Mouse (Mus musculus): ENCODE data around the gene Olfm2. TPM values are rescaled to one million over a fixed set of nuclear protein-coding genes. Genes with fewer than 3 reads are reported as not detected.
A peak's percentile ranks its signal among the peaks of the same experiment; 100 is the strongest.

Gene Olfm2
- polyA plus RNA-seq, 1 experiment, result 202 TPM

GRCm38 (mm10) chr9:20731797-20732196 lies 14.4 kb downstream of the Olfm2 start:
- no peaks in the 10 kb centered on the region for H3K4me1 ChIP-seq (ENCODE audit: control insufficient read depth, insufficient read depth, low read length)
- H3K27ac ChIP-seq (ENCODE audit: insufficient read depth, low read length), result no peak overlapping the region
- H3K4me3 ChIP-seq (ENCODE audit: insufficient read depth, low read length), result no peak overlapping the region
- TF ChIP-seq CTCF (IDR thresholded peaks at IDR 0.05; ENCODE audit: extremely low read depth, insufficient read depth, low read length) (no peak), POLR2A (IDR thresholded peaks at IDR 0.05; ENCODE audit: extremely low read depth, insufficient read depth, low read length) (no peak)

- no peak overlapping the region for H3K4me3 ChIP-seq (ENCODE audit: insufficient read depth, low read length)
- no peaks in the 10 kb centered on the region for H3K4me1 ChIP-seq (ENCODE audit: control insufficient read depth, insufficient read depth, low read length)
- no peak for TF ChIP-seq POLR2A (IDR thresholded peaks at IDR 0.05; ENCODE audit: extremely low read depth, insufficient read depth, low read length)
- no peak for TF ChIP-seq CTCF (IDR thresholded peaks at IDR 0.05; ENCODE audit: extremely low read depth, insufficient read depth, low read length)
- no peak overlapping the region for H3K27ac ChIP-seq (ENCODE audit: insufficient read depth, low read length)
Observed at GRCm38 (mm10) chr9:20729451-20729850, 16.7 kb downstream of the Olfm2 start.

DNA sequence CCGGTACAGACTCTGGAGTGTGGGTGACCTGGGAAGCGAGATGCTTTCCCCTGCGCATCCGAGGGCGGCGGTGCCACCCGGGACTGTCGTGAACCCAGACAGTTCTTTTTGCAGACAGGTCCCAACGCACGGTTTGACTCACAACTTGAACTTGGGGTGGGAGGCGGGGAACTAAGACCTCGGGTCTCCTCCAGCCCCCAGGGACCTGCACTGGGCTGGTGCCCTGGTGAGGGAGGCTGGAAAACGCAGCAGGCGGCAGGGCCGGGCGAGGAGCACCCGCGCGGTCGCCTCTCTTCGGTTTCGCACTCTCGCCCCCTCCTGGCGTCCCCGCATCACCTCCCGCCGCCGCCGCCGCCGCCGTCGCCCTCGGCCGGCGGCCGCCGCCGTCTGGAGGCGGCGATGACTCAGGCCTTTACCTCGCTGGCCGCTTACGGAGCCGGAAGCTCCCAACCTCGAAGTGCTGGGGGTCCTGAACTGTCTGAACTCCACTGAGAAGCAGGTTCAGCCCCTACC lies 18.5 kb downstream of the Olfm2 start:
- TF ChIP-seq CTCF (IDR thresholded peaks at IDR 0.05; ENCODE audit: extremely low read depth, insufficient read depth, low read length) (no peak), POLR2A (IDR thresholded peaks at IDR 0.05; ENCODE audit: extremely low read depth, insufficient read depth, low read length) (no peak)

DNA sequence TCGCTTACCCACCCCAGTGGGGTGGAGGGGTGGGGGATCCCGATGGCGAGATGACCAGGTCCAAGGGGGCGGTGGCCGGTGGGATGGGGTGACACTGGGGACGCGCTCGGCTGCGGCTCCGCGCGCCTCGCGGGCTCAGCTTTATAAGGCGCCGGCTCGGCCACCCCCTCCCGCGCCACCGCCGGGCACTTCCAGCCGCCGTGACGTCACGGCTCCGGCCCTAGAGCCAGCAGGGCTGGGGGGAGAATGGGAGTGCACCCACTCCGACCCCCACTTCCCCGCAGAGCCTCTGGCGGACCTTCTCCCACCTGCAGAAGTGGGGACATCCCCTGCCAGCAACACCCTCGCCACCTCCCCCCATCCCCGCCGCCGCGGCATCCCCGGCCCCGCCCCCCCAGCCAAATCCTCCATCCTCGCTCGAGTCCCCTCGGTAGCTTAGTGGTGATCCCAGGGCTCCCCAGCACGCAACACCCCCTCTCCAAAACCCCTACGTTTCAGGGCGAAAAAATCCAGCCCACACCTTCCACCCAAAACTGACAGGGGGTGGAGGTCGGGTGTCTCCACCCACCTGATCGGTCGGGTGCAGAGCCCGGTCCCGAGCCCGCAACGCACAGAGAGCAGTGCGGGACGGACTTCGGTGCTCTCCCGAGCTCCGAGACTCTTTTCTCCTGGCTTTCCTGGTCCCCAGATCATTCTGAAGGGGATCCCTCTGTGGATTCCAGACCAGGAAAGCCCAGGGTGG lies 19.1 kb downstream of the Olfm2 start:
- TF ChIP-seq CTCF (IDR thresholded peaks at IDR 0.05; ENCODE audit: extremely low read depth, insufficient read depth, low read length) (no peak), POLR2A (IDR thresholded peaks at IDR 0.05; ENCODE audit: extremely low read depth, insufficient read depth, low read length) (peak; percentile 45; the same call in 1 of the 2 replicates)
- H3K27ac ChIP-seq (ENCODE audit: insufficient read depth, low read length), result peak overlapping the region; percentile 82
- H3K4me1 ChIP-seq (ENCODE audit: control insufficient read depth, insufficient read depth, low read length), result no peaks in the 10 kb centered on the region
- peak overlapping the region; percentile 98 for H3K4me3 ChIP-seq (ENCODE audit: insufficient read depth, low read length)

More for the DNA sequence above, 18.5 kb downstream of the Olfm2 start:
- Histone ChIP-seq H3K4me3 (ENCODE audit: insufficient read depth, low read length) (peak overlapping the region; percentile 98), H3K27ac (ENCODE audit: insufficient read depth, low read length) (peak overlapping the region; percentile 63; the same call in 1 of the 2 replicates), H3K4me1 (ENCODE audit: control insufficient read depth, insufficient read depth, low read length) (no peaks in the 10 kb centered on the region)

DNA sequence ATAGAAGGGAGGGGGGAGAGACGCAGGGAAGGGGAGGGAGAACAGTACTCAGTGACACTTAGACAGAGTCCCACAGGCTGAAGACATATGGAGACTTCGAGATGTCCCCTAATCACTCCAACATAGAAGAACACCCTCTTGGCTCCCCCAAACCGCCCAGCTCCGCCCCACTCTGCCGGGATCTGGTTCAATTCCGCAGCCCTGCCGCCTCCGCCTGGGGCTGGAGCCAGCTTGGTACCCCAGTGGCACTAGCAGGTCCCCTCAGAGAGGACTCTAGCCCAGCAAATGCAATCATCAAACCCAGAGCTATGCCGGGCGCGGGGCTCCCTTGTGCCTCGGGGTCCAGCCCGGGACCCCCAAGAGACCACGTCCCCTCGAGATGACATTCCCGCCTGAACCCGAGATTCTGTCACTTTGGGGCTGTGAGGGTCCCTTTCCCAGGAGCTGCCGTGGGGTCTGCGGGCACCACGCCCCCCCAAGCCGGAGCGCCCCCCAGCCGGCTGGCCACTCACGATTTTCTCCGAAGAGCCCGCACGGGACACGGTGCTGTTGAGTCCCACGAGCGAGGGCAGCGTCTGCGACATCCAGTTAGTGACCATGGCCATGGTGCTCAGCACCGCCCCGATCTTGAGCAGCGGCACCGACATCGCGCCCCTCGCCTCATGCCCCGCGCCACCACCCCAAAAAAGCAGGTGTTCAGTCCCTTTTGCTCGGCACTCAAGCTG lies 19.9 kb downstream of the Olfm2 start:
- Histone ChIP-seq H3K4me3 (ENCODE audit: insufficient read depth, low read length) (peak overlapping the region; percentile 98), H3K27ac (ENCODE audit: insufficient read depth, low read length) (peak overlapping the region; percentile 82), H3K4me1 (ENCODE audit: control insufficient read depth, insufficient read depth, low read length) (no peaks in the 10 kb centered on the region)
- TF ChIP-seq POLR2A (IDR thresholded peaks at IDR 0.05; ENCODE audit: extremely low read depth, insufficient read depth, low read length) (no peak), CTCF (IDR thresholded peaks at IDR 0.05; ENCODE audit: extremely low read depth, insufficient read depth, low read length) (no peak)

- no peak overlapping the region for H3K4me3 ChIP-seq (ENCODE audit: insufficient read depth, low read length)
- no peak for TF ChIP-seq CTCF (IDR thresholded peaks at IDR 0.05; ENCODE audit: extremely low read depth, insufficient read depth, low read length)
- H3K27ac ChIP-seq (ENCODE audit: insufficient read depth, low read length), result no peak overlapping the region
- H3K4me1 ChIP-seq (ENCODE audit: control insufficient read depth, insufficient read depth, low read length), result no peaks in the 10 kb centered on the region
Observed at GRCm38 (mm10) chr9:20721582-20721981, 24.6 kb downstream of the Olfm2 start.

DNA sequence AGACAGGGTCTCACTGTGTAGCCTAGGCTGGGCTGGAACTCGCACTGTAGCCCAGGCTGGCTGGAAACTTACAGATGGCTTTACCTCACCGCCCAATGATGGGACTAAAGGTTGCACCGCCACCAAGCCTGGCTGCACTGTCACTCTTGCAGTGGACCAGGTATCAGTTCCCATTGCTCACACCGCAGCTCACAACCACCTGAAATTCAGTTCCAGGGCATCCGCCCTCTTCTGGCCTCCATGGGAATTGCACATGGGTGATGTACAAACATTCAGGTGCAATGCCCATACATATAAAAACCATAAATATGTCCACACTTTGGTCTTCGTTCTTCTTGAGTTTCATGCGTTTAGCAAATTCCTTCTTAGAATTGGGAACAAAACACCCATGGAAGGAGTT lies 30.8 kb downstream of the Olfm2 start:
- TF ChIP-seq CTCF (IDR thresholded peaks at IDR 0.05; ENCODE audit: extremely low read depth, insufficient read depth, low read length) (peak; percentile 14; the same call in 1 of the 2 replicates), POLR2A (IDR thresholded peaks at IDR 0.05; ENCODE audit: extremely low read depth, insufficient read depth, low read length) (no peak)
- H3K27ac ChIP-seq (ENCODE audit: insufficient read depth, low read length), result no peak overlapping the region
- peaks cover 6% of the 10 kb centered on the region for H3K4me1 ChIP-seq (ENCODE audit: control insufficient read depth, insufficient read depth, low read length)
- H3K4me3 ChIP-seq (ENCODE audit: insufficient read depth, low read length), result no peak overlapping the region

DNA sequence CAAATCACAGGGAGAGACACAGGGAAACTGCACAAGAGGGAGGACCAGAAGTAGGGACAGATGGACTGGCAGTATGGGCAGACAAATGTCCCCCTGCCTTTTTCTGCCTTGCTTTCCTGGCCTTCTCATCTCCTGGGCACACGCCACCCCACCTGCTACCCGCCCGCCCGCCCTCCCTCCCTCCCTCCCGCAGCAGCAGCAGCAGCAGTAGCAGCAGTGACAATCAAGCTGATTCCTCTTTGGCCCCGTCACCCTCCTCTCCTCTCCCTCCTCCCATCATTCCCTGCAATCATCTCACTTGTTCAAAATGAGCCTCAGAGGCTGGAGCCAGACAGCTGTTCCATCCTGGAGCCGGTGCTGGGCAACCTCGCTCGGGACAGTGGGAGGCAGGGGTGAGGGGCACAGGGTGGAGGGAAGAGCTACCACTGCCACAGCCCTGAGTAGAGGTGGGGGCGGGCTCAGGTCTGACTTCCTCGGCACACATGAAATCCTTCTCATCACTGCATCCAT lies 32.6 kb downstream of the Olfm2 start:
- H3K27ac ChIP-seq (ENCODE audit: insufficient read depth, low read length), result peak overlapping the region; percentile 66
- peaks cover 6% of the 10 kb centered on the region for H3K4me1 ChIP-seq (ENCODE audit: control insufficient read depth, insufficient read depth, low read length)
- H3K4me3 ChIP-seq (ENCODE audit: insufficient read depth, low read length), result no peak overlapping the region
- TF ChIP-seq POLR2A (IDR thresholded peaks at IDR 0.05; ENCODE audit: extremely low read depth, insufficient read depth, low read length) (no peak), CTCF (IDR thresholded peaks at IDR 0.05; ENCODE audit: extremely low read depth, insufficient read depth, low read length) (no peak)

GRCm38 (mm10) chr9:20712934-20713477 lies 33.1 kb downstream of the Olfm2 start:
- Histone ChIP-seq H3K27ac (ENCODE audit: insufficient read depth, low read length) (peak overlapping the region; percentile 66), H3K4me3 (ENCODE audit: insufficient read depth, low read length) (no peak overlapping the region), H3K4me1 (ENCODE audit: control insufficient read depth, insufficient read depth, low read length) (peaks cover 6% of the 10 kb centered on the region)
- TF ChIP-seq CTCF (IDR thresholded peaks at IDR 0.05; ENCODE audit: extremely low read depth, insufficient read depth, low read length), result no peak
- TF ChIP-seq POLR2A (IDR thresholded peaks at IDR 0.05; ENCODE audit: extremely low read depth, insufficient read depth, low read length), result no peak

Data from cortical plate, adult 2 months (tissue).